ENCODE assay signal across 8 mouse cellular contexts in the genomic region with DNA sequence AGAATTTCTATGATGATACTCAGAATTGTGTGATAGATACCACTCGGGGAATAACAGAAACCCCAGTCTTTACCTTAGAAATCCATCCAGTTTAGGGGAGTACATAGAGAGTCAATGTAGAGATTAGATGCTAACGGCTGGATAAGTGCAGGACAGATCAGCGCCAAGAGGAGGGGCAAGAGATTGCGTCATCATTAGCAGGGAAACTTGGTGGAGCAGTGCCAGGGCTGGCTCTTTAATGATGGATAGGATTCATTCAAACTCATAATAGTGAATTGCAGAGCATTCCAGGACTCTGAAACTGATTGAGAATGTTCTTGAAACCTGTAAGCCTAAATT. TPM values are rescaled to one million over a fixed set of nuclear protein-coding genes. Genes with fewer than 3 reads are reported as not detected.
A peak's percentile ranks its signal among the peaks of the same experiment; 100 is the strongest.
DNase-seq lines count a peak whose midpoint lies in the region; ATAC-seq and TF ChIP-seq lines count a peak whose summit lies in the region.

No protein-coding gene starts in this region.

- TF ChIP-seq POLR2A in cortical plate, adult 2 months (IDR thresholded peaks at IDR 0.05; ENCODE audit: extremely low read depth, insufficient read depth, low read length): no peak

- H3K27ac ChIP-seq in cortical plate, adult 2 months (ENCODE audit: insufficient read depth, low read length): peak overlapping the region; percentile 30
- H3K27ac ChIP-seq in macrophage: peak overlapping the region; percentile 73

- peak; percentile 6 for DNase-seq in thymus, postnatal 25 days
- DNase-seq in thymus, adult 18-20 months: no peak
- peak; percentile 73 for DNase-seq in gastrocnemius, postnatal 14 days
- DNase-seq in left cerebral cortex, postnatal 10 days (ENCODE audit: extremely low spot score in 1 of 2, low spot score in 2 of 2): peak; percentile 52 to 78
- peak; percentile 50 for DNase-seq in right cerebral cortex, postnatal 14 days

- peak overlapping the region; percentile 56 for H3K4me3 ChIP-seq in cortical plate, adult 2 months (ENCODE audit: insufficient read depth, low read length)
- H3K4me3 ChIP-seq in macrophage (ENCODE audit: inconsistent target): peak overlapping the region; percentile 56

- H3K36me3 ChIP-seq in macrophage (ENCODE audit: inconsistent target): no peaks in the 10 kb centered on the region

- WGBS in macrophage (ENCODE audit: missing documents): 1% methylated on average over 4 of the region's 4 CpGs

- peaks cover 41% of the 10 kb centered on the region for H3K79me2 ChIP-seq in macrophage (ENCODE audit: inconsistent target)

- ATAC-seq in inflammation-experienced regulatory T-cells, adult 6 months: peak; percentile 60

- H3K4me1 ChIP-seq in cortical plate, adult 2 months (ENCODE audit: control insufficient read depth, insufficient read depth, low read length): no peaks in the 10 kb centered on the region; the same call in 1 of the 2 replicates

- TF ChIP-seq CTCF in cortical plate, adult 2 months (IDR thresholded peaks at IDR 0.05; ENCODE audit: extremely low read depth, insufficient read depth, low read length): no peak

- intact Hi-C loops in gastrocnemius, postnatal 14 days (cut with DNase I; ENCODE audit: low total_unique reads): no loop called here
- intact Hi-C loops in left cerebral cortex, postnatal 10 days (cut with DNase I): no loop called here

RNA-seq across cellular contexts. Expression of a gene that starts 27.3 kb away (rescaled TPM):
- polyA plus RNA-seq in cortical plate, adult 2 months (2012; rRNA removed): 90.3 and 92.6 TPM in 2 replicates
- 10 to 100 TPM; 45.7 to 51.0 TPM for total RNA-seq in gastrocnemius, postnatal 14 days (2021)
- 10 to 100 TPM; 58.6 to 75.2 (median 67.0) TPM for polyA plus RNA-seq in inflammation-experienced regulatory T-cells, adult 6 months (2017; shearing (Covaris generic))
- 100 to 1,000 TPM; 223 to 224 TPM for total RNA-seq in left cerebral cortex, postnatal 10 days (2021)
- total RNA-seq in macrophage (2018; cell fraction: chromatin; rRNA removed): 10 to 100 TPM; 18.0 to 72.1 (median 46.9) TPM
- total RNA-seq in macrophage (2018; cell fraction: cytosol; rRNA removed): 10 to 100 TPM; 40.4 to 64.0 (median 54.2) TPM
- total RNA-seq in macrophage (2018; cell fraction: nucleus; rRNA removed): 10 to 100 TPM; 20.5 to 64.1 (median 40.6) TPM
- 39.7 to 51.8 TPM (median 44.3 TPM) in 3 replicates for polyA plus RNA-seq in macrophage (2018)

RNA-seq across cellular contexts. Expression of a gene that starts 27.4 kb away (rescaled TPM):
- 46.5 and 47.0 TPM in 2 replicates for polyA plus RNA-seq in cortical plate, adult 2 months (2012; rRNA removed)
- total RNA-seq in gastrocnemius, postnatal 14 days (2021): 10 to 100 TPM; 37.4 TPM
- polyA plus RNA-seq in inflammation-experienced regulatory T-cells, adult 6 months (2017; shearing (Covaris generic)): 10 to 100 TPM; 11.0 to 13.9 (median 11.5) TPM
- total RNA-seq in left cerebral cortex, postnatal 10 days (2021): 10 to 100 TPM; 77.0 to 82.3 TPM
- total RNA-seq in macrophage (2018; cell fraction: chromatin; rRNA removed): 100 to 1,000 TPM in 1 of 26 experiments, 10 to 100 TPM in 25; 48.0 to 104 (median 68.7) TPM
- 10 to 100 TPM; 28.5 to 38.5 (median 33.2) TPM for total RNA-seq in macrophage (2018; cell fraction: cytosol; rRNA removed)
- total RNA-seq in macrophage (2018; cell fraction: nucleus; rRNA removed): 100 to 1,000 TPM in 1 of 26 experiments, 10 to 100 TPM in 25; 34.7 to 106 (median 47.5) TPM
- 23.4 to 34.1 TPM (median 27.7 TPM) in 3 replicates for polyA plus RNA-seq in macrophage (2018)

RNA-seq across cellular contexts. Expression of a gene that starts 30.1 kb away (rescaled TPM):
- polyA plus RNA-seq in cortical plate, adult 2 months (2012; rRNA removed): 103 and 117 TPM in 2 replicates
- 10 to 100 TPM; 53.8 to 60.0 TPM for total RNA-seq in gastrocnemius, postnatal 14 days (2021)
- polyA plus RNA-seq in inflammation-experienced regulatory T-cells, adult 6 months (2017; shearing (Covaris generic)): 10 to 100 TPM; 27.0 to 48.9 (median 35.8) TPM
- 100 to 1,000 TPM; 104 to 115 TPM for total RNA-seq in left cerebral cortex, postnatal 10 days (2021)
- 100 to 1,000 TPM in 23 of 26 experiments, 10 to 100 TPM in 3; 72.4 to 298 (median 167) TPM for total RNA-seq in macrophage (2018; cell fraction: chromatin; rRNA removed)
- total RNA-seq in macrophage (2018; cell fraction: cytosol; rRNA removed): 100 to 1,000 TPM in 13 of 26 experiments, 10 to 100 TPM in 13; 44.5 to 165 (median 81.6) TPM
- total RNA-seq in macrophage (2018; cell fraction: nucleus; rRNA removed): 100 to 1,000 TPM in 13 of 26 experiments, 10 to 100 TPM in 13; 65.9 to 220 (median 115) TPM
- 48.8 to 139 TPM (median 91.4 TPM) in 3 replicates for polyA plus RNA-seq in macrophage (2018)

RNA-seq across cellular contexts. Expression of a gene that starts 49.3 kb away (rescaled TPM):
- polyA plus RNA-seq in cortical plate, adult 2 months (2012; rRNA removed): 16.0 and 18.3 TPM in 2 replicates
- 10 to 100 TPM; 43.4 to 64.7 TPM for total RNA-seq in gastrocnemius, postnatal 14 days (2021)
- 1 to 10 TPM in 2 of 3 experiments, under 1 TPM in 1; 0.40 to 2.2 (median 1.1) TPM for polyA plus RNA-seq in inflammation-experienced regulatory T-cells, adult 6 months (2017; shearing (Covaris generic))
- total RNA-seq in left cerebral cortex, postnatal 10 days (2021): 10 to 100 TPM in 1 of 2 experiments, 1 to 10 TPM in 1; 9.7 to 11.1 TPM
- 10 to 100 TPM in 1 of 26 experiments, 1 to 10 TPM in 20, under 1 TPM in 3, not detected in 2; 0.46 to 50.5 (median 2.8) TPM for total RNA-seq in macrophage (2018; cell fraction: chromatin; rRNA removed)
- under 1 TPM in 13 of 26 experiments, not detected in 13; 0.10 to 0.48 (median 0.18) TPM for total RNA-seq in macrophage (2018; cell fraction: cytosol; rRNA removed)
- 1 to 10 TPM in 15 of 26 experiments, under 1 TPM in 6, not detected in 5; 0.38 to 8.2 (median 1.3) TPM for total RNA-seq in macrophage (2018; cell fraction: nucleus; rRNA removed)
- polyA plus RNA-seq in macrophage (2018): 0.29 to 2.3 TPM in 2 of 3 replicates, not detected in the other

Comparison
In these comparisons a context has a peak if more than half of its experiments do, and no peak if none do; other contexts are left out.
1. DNase-seq: peak in thymus, postnatal 25 days (single experiment), gastrocnemius, postnatal 14 days (single experiment), left cerebral cortex, postnatal 10 days (2 of 2) and right cerebral cortex, postnatal 14 days (single experiment); none in thymus, adult 18-20 months (0 of 2).